Mouse (Mus musculus) megakaryocyte-erythroid progenitor cell, adult 5-6 weeks (primary cell): ENCODE measurements around the gene Gm10643. TPM values are rescaled to one million over a fixed set of nuclear protein-coding genes. Genes with fewer than 3 reads are reported as not detected.

Source experiments
- total RNA-seq, 2 experiments: library from RNA; stranded (forward) in 1 of 2; stranded (reverse) in 1 of 2; fragments of 200-1000, 215-1000 nt in 1 of 2; fragments of >200 nt in 1 of 2; fragmentation: Nextera tagmentation in 1 of 2; gene quantifications; 2 replicates each; pipeline ENCODE4 v1.2.3; 2014 to 2017

The Gm10643 gene
- total RNA-seq, 2 experiments from 2014 or later, result 1.6 TPM; not detected in 1

Other genes with a start within 250 kb of the Gm10643 start
- 25.2 and 28.8 TPM in 2 replicates for gene Adgrl1, start 165.0 kb downstream of the Gm10643 start, total RNA-seq (2014; fragmentation: Nextera tagmentation)
- gene Adgrl1, start 165.0 kb downstream of the Gm10643 start, total RNA-seq (2017), result 7.9 and 13.2 TPM in 2 replicates
- not detected in 2 replicates for gene Gm10644, start 109.9 kb downstream of the Gm10643 start, total RNA-seq (2014; fragmentation: Nextera tagmentation)
- not detected in 2 replicates for gene Gm10644, start 109.9 kb downstream of the Gm10643 start, total RNA-seq (2017)
- 48.9 and 64.6 TPM in 2 replicates for gene Asf1b, start 109.6 kb downstream of the Gm10643 start, total RNA-seq (2014; fragmentation: Nextera tagmentation)
- gene Asf1b, start 109.6 kb downstream of the Gm10643 start, total RNA-seq (2017), result 18.5 and 36.5 TPM in 2 replicates
- 35.2 and 49.4 TPM in 2 replicates for gene Prkaca, start 92.1 kb downstream of the Gm10643 start, total RNA-seq (2014; fragmentation: Nextera tagmentation)
- 22.1 and 31.1 TPM in 2 replicates for gene Prkaca, start 92.1 kb downstream of the Gm10643 start, total RNA-seq (2017)
- 103 and 123 TPM in 2 replicates for gene Samd1, start 67.5 kb downstream of the Gm10643 start, total RNA-seq (2014; fragmentation: Nextera tagmentation)
- gene Samd1, start 67.5 kb downstream of the Gm10643 start, total RNA-seq (2017), result 57.4 and 79.8 TPM in 2 replicates
- gene 1700067K01Rik, start 63.6 kb downstream of the Gm10643 start, total RNA-seq (2014; fragmentation: Nextera tagmentation), result 1.4 and 2.3 TPM in 2 replicates
- gene 1700067K01Rik, start 63.6 kb downstream of the Gm10643 start, total RNA-seq (2017), result 0.76 and 2.3 TPM in 2 replicates
- not detected in 2 replicates for gene 2210011C24Rik, start 53.0 kb downstream of the Gm10643 start, total RNA-seq (2014; fragmentation: Nextera tagmentation)
- not detected in 2 replicates for gene 2210011C24Rik, start 53.0 kb downstream of the Gm10643 start, total RNA-seq (2017)
- gene Palm3, start 43.7 kb downstream of the Gm10643 start, total RNA-seq (2014; fragmentation: Nextera tagmentation), result not detected in 2 replicates
- 0.30 TPM in 1 of 2 replicates, not detected in the other for gene Palm3, start 43.7 kb downstream of the Gm10643 start, total RNA-seq (2017)
- gene Il27ra, start 22.5 kb downstream of the Gm10643 start, total RNA-seq (2014; fragmentation: Nextera tagmentation), result 16.0 and 24.2 TPM in 2 replicates
- gene Il27ra, start 22.5 kb downstream of the Gm10643 start, total RNA-seq (2017), result 4.5 TPM in 2 replicates
- gene Rln3, start 20.1 kb downstream of the Gm10643 start, total RNA-seq (2014; fragmentation: Nextera tagmentation), result not detected in 2 replicates
- not detected in 2 replicates for gene Rln3, start 20.1 kb downstream of the Gm10643 start, total RNA-seq (2017)
- 10.2 and 11.9 TPM in 2 replicates for gene Rfx1, start 1.7 kb upstream of the Gm10643 start, total RNA-seq (2014; fragmentation: Nextera tagmentation)
- gene Rfx1, start 1.7 kb upstream of the Gm10643 start, total RNA-seq (2017), result 2.1 and 3.7 TPM in 2 replicates
- 27.0 and 27.3 TPM in 2 replicates for gene Dcaf15, start 39.6 kb upstream of the Gm10643 start, total RNA-seq (2014; fragmentation: Nextera tagmentation)
- 14.1 and 16.3 TPM in 2 replicates for gene Dcaf15, start 39.6 kb upstream of the Gm10643 start, total RNA-seq (2017)
- gene Podnl1, start 60.9 kb upstream of the Gm10643 start, total RNA-seq (2014; fragmentation: Nextera tagmentation), result 0.79 TPM in 1 of 2 replicates, not detected in the other
- 0.14 TPM in 1 of 2 replicates, not detected in the other for gene Podnl1, start 60.9 kb upstream of the Gm10643 start, total RNA-seq (2017)
- gene Cc2d1a, start 82.8 kb upstream of the Gm10643 start, total RNA-seq (2014; fragmentation: Nextera tagmentation), result 8.6 and 10.7 TPM in 2 replicates
- 3.2 and 6.9 TPM in 2 replicates for gene Cc2d1a, start 82.8 kb upstream of the Gm10643 start, total RNA-seq (2017)
- gene 4930432K21Rik, start 82.9 kb upstream of the Gm10643 start, total RNA-seq (2014; fragmentation: Nextera tagmentation), result 0.49 and 0.50 TPM in 2 replicates
- 1.1 and 1.7 TPM in 2 replicates for gene 4930432K21Rik, start 82.9 kb upstream of the Gm10643 start, total RNA-seq (2017)
- gene Nanos3, start 120.1 kb upstream of the Gm10643 start, total RNA-seq (2014; fragmentation: Nextera tagmentation), result 2.9 and 5.0 TPM in 2 replicates
- not detected in 2 replicates for gene Nanos3, start 120.1 kb upstream of the Gm10643 start, total RNA-seq (2017)
- 2.8 and 4.8 TPM in 2 replicates for gene Zswim4, start 171.9 kb upstream of the Gm10643 start, total RNA-seq (2014; fragmentation: Nextera tagmentation)
- gene Zswim4, start 171.9 kb upstream of the Gm10643 start, total RNA-seq (2017), result 3.3 and 3.7 TPM in 2 replicates
- gene D8Ertd738e, start 184.6 kb upstream of the Gm10643 start, total RNA-seq (2014; fragmentation: Nextera tagmentation), result 122 and 195 TPM in 2 replicates
- gene D8Ertd738e, start 184.6 kb upstream of the Gm10643 start, total RNA-seq (2017), result 63.7 and 94.8 TPM in 2 replicates
- 36.7 and 51.9 TPM in 2 replicates for gene Mri1, start 192.2 kb upstream of the Gm10643 start, total RNA-seq (2014; fragmentation: Nextera tagmentation)
- gene Mri1, start 192.2 kb upstream of the Gm10643 start, total RNA-seq (2017), result 19.1 and 19.3 TPM in 2 replicates
- 18.0 and 20.9 TPM in 2 replicates for gene Ccdc130, start 205.2 kb upstream of the Gm10643 start, total RNA-seq (2014; fragmentation: Nextera tagmentation)
- gene Ccdc130, start 205.2 kb upstream of the Gm10643 start, total RNA-seq (2017), result 9.5 and 12.7 TPM in 2 replicates